Mouse (Mus musculus): ENCODE data around the gene S100a16. TPM values are rescaled to one million over a fixed set of nuclear protein-coding genes. Genes with fewer than 3 reads are reported as not detected.

S100a16 gene
- total RNA-seq, 2 experiments from 2014 or later, result not detected

- ATAC-seq (replicated peaks; ENCODE audit: poor library complexity, severe bottlenecking), result no peak
Measured at GRCm38 (mm10) chr3:90582556-90582955, 45.5 kb downstream of the S100a16 start.

- ATAC-seq (replicated peaks; ENCODE audit: poor library complexity, severe bottlenecking), result no peak
Measured at GRCm38 (mm10) chr3:90583893-90584292, 46.8 kb downstream of the S100a16 start.

- peak; percentile 33; the same call in 1 of the 2 replicates for ATAC-seq (replicated peaks; ENCODE audit: poor library complexity, severe bottlenecking)
Measured at GRCm38 (mm10) chr3:90585595-90585994, 48.5 kb downstream of the S100a16 start.

GRCm38 (mm10) chr3:90586016-90586643 lies 49.1 kb downstream of the S100a16 start:
- ATAC-seq (replicated peaks; ENCODE audit: poor library complexity, severe bottlenecking), result no peak

- ATAC-seq (replicated peaks; ENCODE audit: poor library complexity, severe bottlenecking), result peak; percentile 82
Measured at GRCm38 (mm10) chr3:90586906-90587305, 49.9 kb downstream of the S100a16 start.

- ATAC-seq (replicated peaks; ENCODE audit: poor library complexity, severe bottlenecking), result 0 out of 2 replicates have a peak, but pooled peaks have one; percentile 5
Measured at GRCm38 (mm10) chr3:90587361-90588101, 50.5 kb downstream of the S100a16 start.

GRCm38 (mm10) chr3:90589390-90589789 lies 52.3 kb downstream of the S100a16 start:
- peak; percentile 58 for ATAC-seq (replicated peaks; ENCODE audit: poor library complexity, severe bottlenecking)

- no peak for ATAC-seq (replicated peaks; ENCODE audit: poor library complexity, severe bottlenecking)
Measured at GRCm38 (mm10) chr3:90589947-90590346, 52.9 kb downstream of the S100a16 start, which contains the start of gene S100a2. Gene S100a2, plus strand, starts transcription at chr3:90590247.

Other genes with a start within 250 kb of the S100a16 start
- 68.7 and 83.6 TPM in 2 replicates for gene Gatad2b, start 244.1 kb upstream of the S100a16 start, total RNA-seq (2014; fragmentation: Nextera tagmentation)
- gene Gatad2b, start 244.1 kb upstream of the S100a16 start, total RNA-seq (2017), result 19.4 and 19.9 TPM in 2 replicates
- 2.1 and 4.2 TPM in 2 replicates for gene Slc27a3, start 147.3 kb upstream of the S100a16 start, total RNA-seq (2014; fragmentation: Nextera tagmentation)
- 0.88 and 0.99 TPM in 2 replicates for gene Slc27a3, start 147.3 kb upstream of the S100a16 start, total RNA-seq (2017)
- gene Ints3, start 103.6 kb upstream of the S100a16 start, total RNA-seq (2014; fragmentation: Nextera tagmentation), result 29.3 and 47.1 TPM in 2 replicates
- 18.4 and 25.9 TPM in 2 replicates for gene Ints3, start 103.6 kb upstream of the S100a16 start, total RNA-seq (2017)
- gene Npr1, start 71.4 kb upstream of the S100a16 start, total RNA-seq (2014; fragmentation: Nextera tagmentation), result 0.82 TPM in 1 of 2 replicates, not detected in the other
- gene Npr1, start 71.4 kb upstream of the S100a16 start, total RNA-seq (2017), result not detected in 2 replicates
- 120 and 128 TPM in 2 replicates for gene Ilf2, start 61.1 kb upstream of the S100a16 start, total RNA-seq (2014; fragmentation: Nextera tagmentation)
- gene Ilf2, start 61.1 kb upstream of the S100a16 start, total RNA-seq (2017), result 176 and 204 TPM in 2 replicates
- gene Snapin, start 46.2 kb upstream of the S100a16 start, total RNA-seq (2014; fragmentation: Nextera tagmentation), result 31.7 and 47.1 TPM in 2 replicates
- gene Snapin, start 46.2 kb upstream of the S100a16 start, total RNA-seq (2017), result 35.5 and 44.1 TPM in 2 replicates
- gene Chtop, start 27.8 kb upstream of the S100a16 start, total RNA-seq (2014; fragmentation: Nextera tagmentation), result 97.6 and 127 TPM in 2 replicates
- 93.2 and 107 TPM in 2 replicates for gene Chtop, start 27.8 kb upstream of the S100a16 start, total RNA-seq (2017)
- 106 and 130 TPM in 2 replicates for gene S100a1, start 22.9 kb upstream of the S100a16 start, total RNA-seq (2014; fragmentation: Nextera tagmentation)
- 119 and 162 TPM in 2 replicates for gene S100a1, start 22.9 kb upstream of the S100a16 start, total RNA-seq (2017)
- gene S100a13, start 22.8 kb upstream of the S100a16 start, total RNA-seq (2014; fragmentation: Nextera tagmentation), result 60.2 and 62.1 TPM in 2 replicates
- gene S100a13, start 22.8 kb upstream of the S100a16 start, total RNA-seq (2017), result 73.2 and 77.0 TPM in 2 replicates
- gene S100a14, start 10.4 kb upstream of the S100a16 start, total RNA-seq (2014; fragmentation: Nextera tagmentation), result not detected in 2 replicates
- not detected in 2 replicates for gene S100a14, start 10.4 kb upstream of the S100a16 start, total RNA-seq (2017)
- gene S100a3, start 23.3 kb downstream of the S100a16 start, total RNA-seq (2014; fragmentation: Nextera tagmentation), result not detected in 2 replicates
- not detected in 2 replicates for gene S100a3, start 23.3 kb downstream of the S100a16 start, total RNA-seq (2017)
- gene S100a2, start 53.0 kb downstream of the S100a16 start, total RNA-seq (2014; fragmentation: Nextera tagmentation), result not detected in 2 replicates
- not detected in 2 replicates for gene S100a2, start 53.0 kb downstream of the S100a16 start, total RNA-seq (2017)
- gene Gm42674, start 64.7 kb downstream of the S100a16 start, total RNA-seq (2014; fragmentation: Nextera tagmentation), result not detected in 2 replicates
- gene Gm42674, start 64.7 kb downstream of the S100a16 start, total RNA-seq (2017), result not detected in 2 replicates
- 20.4 and 46.6 TPM in 2 replicates for gene S100a4, start 66.5 kb downstream of the S100a16 start, total RNA-seq (2014; fragmentation: Nextera tagmentation)
- gene S100a4, start 66.5 kb downstream of the S100a16 start, total RNA-seq (2017), result 21.0 and 41.8 TPM in 2 replicates
- not detected in 2 replicates for gene S100a5, start 71.3 kb downstream of the S100a16 start, total RNA-seq (2014; fragmentation: Nextera tagmentation)
- gene S100a5, start 71.3 kb downstream of the S100a16 start, total RNA-seq (2017), result not detected in 2 replicates
- 3.6 and 13.4 TPM in 2 replicates for gene S100a6, start 75.6 kb downstream of the S100a16 start, total RNA-seq (2014; fragmentation: Nextera tagmentation)
- gene S100a6, start 75.6 kb downstream of the S100a16 start, total RNA-seq (2017), result 13.0 and 18.6 TPM in 2 replicates
- gene S100a7a, start 116.8 kb downstream of the S100a16 start, total RNA-seq (2014; fragmentation: Nextera tagmentation), result not detected in 2 replicates
- not detected in 2 replicates for gene S100a7a, start 116.8 kb downstream of the S100a16 start, total RNA-seq (2017)
- gene S100a8, start 131.7 kb downstream of the S100a16 start, total RNA-seq (2014; fragmentation: Nextera tagmentation), result 347 and 679 TPM in 2 replicates
- gene S100a8, start 131.7 kb downstream of the S100a16 start, total RNA-seq (2017), result 895 and 1,441 TPM in 2 replicates
- gene S100a9, start 158.5 kb downstream of the S100a16 start, total RNA-seq (2014; fragmentation: Nextera tagmentation), result 129 and 333 TPM in 2 replicates
- gene S100a9, start 158.5 kb downstream of the S100a16 start, total RNA-seq (2017), result 894 and 951 TPM in 2 replicates
- gene Pglyrp4, start 189.7 kb downstream of the S100a16 start, total RNA-seq (2014; fragmentation: Nextera tagmentation), result not detected in 2 replicates
- not detected in 2 replicates for gene Pglyrp4, start 189.7 kb downstream of the S100a16 start, total RNA-seq (2017)
- gene Gm5849, start 240.6 kb downstream of the S100a16 start, total RNA-seq (2014; fragmentation: Nextera tagmentation), result not detected in 2 replicates
- gene Gm5849, start 240.6 kb downstream of the S100a16 start, total RNA-seq (2017), result not detected in 2 replicates